ENCODE assay signal across 12 mouse cellular contexts in genomic region chr7:102389082-102389481, GRCm38 (mm10). TPM values are rescaled to one million over a fixed set of nuclear protein-coding genes. Genes with fewer than 3 reads are reported as not detected.
DNase-seq lines count a peak whose midpoint lies in the region; ATAC-seq and TF ChIP-seq lines count a peak whose summit lies in the region.
"Had no signal": no experiment of that assay in that cellular context is flagged by ENCODE, and none has a peak within 500 bp of the region (broad histone marks: within the 10 kb centered on the region; RNA-seq: fewer than 3 reads in every experiment).

No protein-coding gene starts in this region.

- no peak overlapping the region for H3K27ac ChIP-seq in midbrain, embryonic 11.5 days (ENCODE audit: low read depth, low read length)
- no peak overlapping the region for H3K27ac ChIP-seq in forebrain, embryonic 10.5 days

- WGBS in midbrain, embryonic 11.5 days = 87% methylated on average over 5 of the region's 5 CpGs
- 86% methylated on average over 5 of the region's 5 CpGs for WGBS in forebrain, embryonic 10.5 days

- peak; percentile 68 to 75 for DNase-seq in heart, adult 18-20 months
- no peak for DNase-seq in heart, postnatal 25 days (ENCODE audit: low spot score)
- peak; percentile 6 for DNase-seq in 3T3-L1 (ENCODE audit: low read depth, low spot score)
- peak; percentile 65 for DNase-seq in brain, embryonic 14.5 days (ENCODE audit: low read depth)
- DNase-seq in heart, postnatal 4 days = peak; percentile 22
- DNase-seq in midbrain, embryonic 11.5 days (ENCODE audit: low spot score, missing footprints) = no peak
- DNase-seq in left cerebral cortex, postnatal 14 days (ENCODE audit: low spot score in 2 of 2) = no peak
- no peak for DNase-seq in forebrain, embryonic 10.5 days (ENCODE audit: extremely low spot score, low spot score)
- DNase-seq: cerebellum, postnatal 36 days; kidney, postnatal 36 days; spleen, adult 18-20 months had no signal

- no peak overlapping the region for H3K4me3 ChIP-seq in midbrain, embryonic 11.5 days (ENCODE audit: low read depth, low read length)
- no peak overlapping the region for H3K4me3 ChIP-seq in forebrain, embryonic 10.5 days

- H3K27me3 ChIP-seq in midbrain, embryonic 11.5 days (ENCODE audit: control insufficient read depth, insufficient read depth, low read length) = no peaks in the 10 kb centered on the region
- no peaks in the 10 kb centered on the region for H3K27me3 ChIP-seq in forebrain, embryonic 10.5 days (ENCODE audit: poor library complexity, severe bottlenecking)

- H3K9me3 ChIP-seq in midbrain, embryonic 11.5 days (ENCODE audit: control insufficient read depth, low read length) = no peaks in the 10 kb centered on the region
- H3K9me3 ChIP-seq in forebrain, embryonic 10.5 days = no peaks in the 10 kb centered on the region

- no peak for ATAC-seq in midbrain, embryonic 11.5 days (ENCODE audit: low FRiP score)
- ATAC-seq: CD4-positive, CD25-positive, alpha-beta regulatory T cell, adult 4 months had no signal

- intact Hi-C loops in heart, postnatal 25 days (cut with DNase I) = loop anchor here (5.0 kb wide), 1 partner anchor 52 kb away; no protein-coding TSS in a partner anchor
- intact Hi-C loops in left cerebral cortex, postnatal 14 days (cut with DNase I) = no loop called here

- no peak for TF ChIP-seq CTCF in brain, embryonic 14.5 days (IDR thresholded peaks at IDR 0.05; ENCODE audit: borderline replicate concordance, extremely low read depth, insufficient read depth, insufficient read length)

- H3K36me3 ChIP-seq in midbrain, embryonic 11.5 days (ENCODE audit: control insufficient read depth, insufficient read depth, low read length) = no peaks in the 10 kb centered on the region
- H3K36me3 ChIP-seq in forebrain, embryonic 10.5 days (replicated peaks) = no peaks in the 10 kb centered on the region

- no peak overlapping the region for H3K4me2 ChIP-seq in midbrain, embryonic 11.5 days

- H3K9ac ChIP-seq in midbrain, embryonic 11.5 days (ENCODE audit: low read length) = no peak overlapping the region

- H3K4me1 ChIP-seq in midbrain, embryonic 11.5 days (ENCODE audit: control insufficient read depth, insufficient read depth, low read length) = no peaks in the 10 kb centered on the region
- no peaks in the 10 kb centered on the region for H3K4me1 ChIP-seq in forebrain, embryonic 10.5 days

- TF ChIP-seq POLR2A in brain, embryonic 14.5 days (IDR thresholded peaks at IDR 0.05; ENCODE audit: borderline replicate concordance, extremely low read depth, insufficient read depth, insufficient read length, poor library complexity, severe bottlenecking) = no peak

RNA-seq across cellular contexts. Expression of gene Rrm1, which starts 52.4 kb away (rescaled TPM):
- total RNA-seq in heart, adult 18-20 months (2021) = 10 to 100 TPM in 1 of 2 experiments, 1 to 10 TPM in 1; 9.5 to 10.1 TPM
- total RNA-seq in heart, postnatal 25 days (2021) = 10 to 100 TPM in 1 of 2 experiments, 1 to 10 TPM in 1; 8.4 to 11.5 TPM
- 46.1 and 54.4 TPM in 2 replicates for polyA plus RNA-seq in brain, embryonic 14.5 days (2012; rRNA removed)
- 100 to 1,000 TPM; 101 to 103 TPM for total RNA-seq in heart, postnatal 4 days (2021)
- polyA plus RNA-seq in midbrain, embryonic 11.5 days (2014; fragmentation: Nextera tagmentation; extraction: Ambion mirVana) = 234 and 249 TPM in 2 replicates
- 10 to 100 TPM; 11.4 TPM for total RNA-seq in left cerebral cortex, postnatal 14 days (2021)
- polyA plus RNA-seq in forebrain, embryonic 10.5 days (2016; fragmentation: Nextera tagmentation; extraction: Ambion mirVana) = 296 and 311 TPM in 2 replicates

Comparison
In these comparisons a context has a peak if more than half of its experiments do, and no peak if none do; other contexts are left out.
1. DNase-seq: peak in heart, adult 18-20 months (2 of 2), 3T3-L1 (single experiment), brain, embryonic 14.5 days (single experiment) and heart, postnatal 4 days (single experiment); none in heart, postnatal 25 days (single experiment), midbrain, embryonic 11.5 days (single experiment), left cerebral cortex, postnatal 14 days (0 of 2) and forebrain, embryonic 10.5 days (single experiment).
2. RNA of gene Rrm1, which starts 52.4 kb away (total RNA-seq): 101 to 103 TPM in heart, postnatal 4 days; 8.4 to 11.5 TPM in heart, postnatal 25 days, 11.4 TPM in left cerebral cortex, postnatal 14 days and 9.5 to 10.1 TPM in heart, adult 18-20 months; every median in the first group is over 4 times any median in the second.